Mouse (Mus musculus): ENCODE measurements around the gene Hmga1b.

DNA sequence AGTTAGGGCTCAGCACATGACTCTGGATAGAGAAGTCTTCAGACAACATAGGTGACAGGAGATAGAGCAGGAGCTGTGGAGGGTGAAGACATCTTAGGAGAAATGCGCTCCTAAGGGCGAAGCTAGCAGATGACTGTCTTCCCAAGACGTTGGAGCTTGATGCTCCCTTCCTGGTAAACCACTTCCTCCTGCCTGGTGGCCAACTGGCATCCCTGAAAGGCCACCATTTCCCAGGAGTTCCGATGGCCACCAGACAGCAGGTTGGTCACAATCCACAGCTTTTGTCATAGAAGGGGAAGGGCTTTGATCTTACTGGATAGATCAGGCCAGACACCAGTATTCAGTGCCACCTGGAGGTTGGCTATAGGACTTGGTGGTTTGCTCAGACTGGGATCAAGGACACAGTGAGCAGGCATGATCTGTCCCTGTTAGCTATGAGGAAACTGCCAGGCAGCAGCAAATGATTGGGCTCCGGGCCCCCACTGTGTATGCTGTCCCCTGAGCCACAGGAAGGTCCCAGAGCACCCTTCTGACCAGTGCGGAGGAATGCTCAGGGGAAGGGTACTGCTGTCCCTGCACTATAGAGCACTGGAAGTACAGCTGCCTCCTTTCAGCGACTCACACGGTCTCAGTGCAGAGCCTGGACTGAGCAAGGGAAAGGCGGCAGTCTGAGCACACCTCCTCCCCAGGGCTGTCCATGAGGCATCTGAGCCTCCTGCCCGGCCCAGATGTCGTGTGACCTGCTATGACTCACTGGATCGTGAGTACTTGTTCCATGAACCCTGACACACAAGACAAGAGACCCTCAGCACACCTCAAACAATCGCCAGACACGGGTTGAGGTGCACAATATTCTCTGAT lies 553 bp upstream of the Hmga1b start:
- TF ChIP-seq POLR2A (IDR thresholded peaks at IDR 0.05; ENCODE audit: control insufficient read depth, low read depth, low read length) (no peak), CTCF (IDR thresholded peaks at IDR 0.05; ENCODE audit: control insufficient read depth, insufficient read depth, insufficient replicate concordance, low read depth, low read length) (no peak)

All from testis, adult 2 months (tissue).